Mouse (Mus musculus) liver, postnatal 0 days (tissue): ENCODE data around the gene Cgref1.

ENCODE experiments used
- CTCF ChIP-seq: sonication (generic); IDR thresholded peaks from 2 replicates; pipeline ENCODE4 v1.5.1; 2016; ENCODE audit warnings: antibody characterized with exemption, low read depth
- EP300 ChIP-seq: IDR thresholded peaks from 2 replicates; pipeline ENCODE4 v1.6.1; 2016; ENCODE audit warnings: antibody characterized with exemption, low read depth, mild to moderate bottlenecking

DNA sequence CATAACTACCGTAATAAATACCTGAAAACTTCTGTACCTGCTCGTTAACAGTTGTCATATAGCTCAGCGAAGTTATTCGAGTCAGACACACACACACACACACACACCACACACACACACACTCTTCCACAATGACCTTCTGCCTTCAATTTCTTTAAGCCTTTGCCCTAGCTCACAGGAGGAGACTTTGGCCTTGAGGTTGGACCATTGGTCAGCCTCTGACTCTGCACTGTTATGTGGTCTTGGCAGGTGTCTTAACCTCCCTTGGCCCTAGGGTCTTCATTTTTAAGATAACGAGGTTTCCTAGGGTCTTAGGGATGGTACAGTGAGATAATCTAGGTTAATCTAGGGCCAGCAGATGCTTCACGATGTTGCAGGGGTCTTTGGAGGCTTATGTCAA is 1.0 kb downstream of the Cgref1 start:
- TF ChIP-seq CTCF (no peak), EP300 (no peak)
